Mouse (Mus musculus) heart, embryonic 16.5 days (tissue): ENCODE results near the gene Ino80d. TPM values are rescaled to one million over a fixed set of nuclear protein-coding genes. Genes with fewer than 3 reads are reported as not detected.

Experiments used
- ATAC-seq: fragments of 200-750 bp; cut with Nextera tagmentation; replicated peaks from 2 replicates; pipeline ENCODE4 v1.8.0; 2017; ENCODE audit warnings: moderate number of reproducible peaks; ENCODE audit not compliant: insufficient read depth, low FRiP score; ENCODE audit errors: extremely low read depth
- H3K27ac ChIP-seq: fragments of 300-500 bp; sonication (generic); 2 replicates; pipeline ENCODE4 v1.5.1; 2014; ENCODE audit warnings: mild to moderate bottlenecking, low read length, control low read depth, moderate library complexity
- H3K27me3 ChIP-seq: fragments of 300-500 bp; sonication (generic); 2 replicates; pipeline ENCODE4 v1.6.1; 2014; ENCODE audit warnings: low read length, mixed read lengths; ENCODE audit not compliant: control insufficient read depth, insufficient read depth
- H3K36me3 ChIP-seq: fragments of 300-500 bp; sonication (generic); 2 replicates; pipeline ENCODE4 v1.6.1; 2014; ENCODE audit not compliant: control insufficient read depth, insufficient read depth
- H3K4me1 ChIP-seq: fragments of 300-500 bp; sonication (generic); 2 replicates; pipeline ENCODE4 v1.6.1; 2014; ENCODE audit warnings: low read length, mixed read lengths; ENCODE audit not compliant: control insufficient read depth, insufficient read depth
- H3K4me2 ChIP-seq: fragments of 300-500 bp; sonication (generic); 2 replicates; pipeline ENCODE4 v1.6.1; 2014; ENCODE audit warnings: low read depth, mild to moderate bottlenecking, control low read depth, low read length
- H3K4me3 ChIP-seq: fragments of 300-500 bp; sonication (generic); 2 replicates; pipeline ENCODE4 v1.5.1; 2014; ENCODE audit warnings: mild to moderate bottlenecking, control low read depth, low read length
- H3K9ac ChIP-seq: fragments of 300-500 bp; sonication (generic); 2 replicates; pipeline ENCODE4 v1.6.1; 2014; ENCODE audit warnings: low read length, control low read depth
- H3K9me3 ChIP-seq: fragments of 300-500 bp; sonication (generic); replicated peaks from 2 replicates; pipeline ENCODE4 v1.6.1; 2016; ENCODE audit warnings: low read length; ENCODE audit not compliant: control insufficient read depth
- WGBS: fragments of 180-500 bp; shearing (Covaris S2); extraction: QIAGEN DNeasy Blood & Tissue Kit; methylation state at CpG from one replicate; pipeline ENCODE4 v1.1.7; 2014; 5-methylcytosine and 5-hydroxymethylcytosine counted together
- polyA plus RNA-seq: library from polyadenylated mRNA; unstranded; fragments of >200 nt; fragmentation: Nextera tagmentation; extraction: Ambion mirVana; gene quantifications from 2 replicates; pipeline ENCODE4 v1.2.1, GENCODE M21; 2015

Gene Ino80d
- polyA plus RNA-seq, 1 experiment from 2014 or later = 8.0 TPM

- 87% methylated on average over 3 of the region's 3 CpGs for WGBS
- no peak overlapping the region for H3K9ac ChIP-seq
- H3K4me2 ChIP-seq = no peak overlapping the region
These were observed 162.1 kb downstream of the Ino80d start for GRCm38 (mm10) chr1:62952319-62952718.

GRCm38 (mm10) chr1:62951067-62951809, 163.2 kb downstream of the Ino80d start:
- H3K9me3 ChIP-seq = no peaks in the 10 kb centered on the region
- no peaks in the 10 kb centered on the region for H3K36me3 ChIP-seq
- H3K9ac ChIP-seq = no peak overlapping the region
- WGBS = 44% methylated on average over 7 of the region's 7 CpGs
- no peak overlapping the region for H3K4me3 ChIP-seq
- no peak overlapping the region for H3K27ac ChIP-seq
- H3K27me3 ChIP-seq = no peaks in the 10 kb centered on the region
- no peak overlapping the region for H3K4me2 ChIP-seq
- H3K4me1 ChIP-seq = peaks cover 2% of the 10 kb centered on the region; the same call in 1 of the 2 replicates
- 0 out of 2 replicates have a peak, but pooled peaks have one; percentile 37 for ATAC-seq

More at GRCm38 (mm10) chr1:62952319-62952718, 162.1 kb downstream of the Ino80d start:
- no peaks in the 10 kb centered on the region for H3K9me3 ChIP-seq
- no peaks in the 10 kb centered on the region for H3K27me3 ChIP-seq
- peaks cover 2% of the 10 kb centered on the region; the same call in 1 of the 2 replicates for H3K4me1 ChIP-seq
- no peak for ATAC-seq
- no peak overlapping the region for H3K27ac ChIP-seq
- no peaks in the 10 kb centered on the region for H3K36me3 ChIP-seq
- no peak overlapping the region for H3K4me3 ChIP-seq

- no peak overlapping the region for H3K4me3 ChIP-seq
- no peak for ATAC-seq
- no peak overlapping the region for H3K27ac ChIP-seq
- H3K27me3 ChIP-seq = no peaks in the 10 kb centered on the region
- peaks cover 2% of the 10 kb centered on the region; the same call in 1 of the 2 replicates for H3K4me1 ChIP-seq
- no peak overlapping the region for H3K4me2 ChIP-seq
- WGBS = 81% methylated on average over 9 of the region's 9 CpGs
- no peaks in the 10 kb centered on the region for H3K36me3 ChIP-seq
- H3K9ac ChIP-seq = no peak overlapping the region
- H3K9me3 ChIP-seq = no peaks in the 10 kb centered on the region
These were observed 163.9 kb downstream of the Ino80d start for GRCm38 (mm10) chr1:62950526-62950925.

- Histone ChIP-seq H3K27me3 (no peaks in the 10 kb centered on the region), H3K4me1 (peaks cover 2% of the 10 kb centered on the region; the same call in 1 of the 2 replicates), H3K27ac (no peak overlapping the region), H3K4me2 (no peak overlapping the region), H3K4me3 (no peak overlapping the region), H3K9ac (no peak overlapping the region), H3K36me3 (no peaks in the 10 kb centered on the region), H3K9me3 (no peaks in the 10 kb centered on the region)
- no peak; the same call in 1 of the 2 replicates for ATAC-seq
These were observed 166.7 kb downstream of the Ino80d start for GRCm38 (mm10) chr1:62947807-62948206.

- no peaks in the 10 kb centered on the region for H3K27me3 ChIP-seq
- no peak for ATAC-seq
- peaks cover 2% of the 10 kb centered on the region; the same call in 1 of the 2 replicates for H3K4me1 ChIP-seq
- no peak overlapping the region for H3K27ac ChIP-seq
- no peak overlapping the region for H3K4me3 ChIP-seq
- WGBS = 66% methylated on average over 5 of the region's 5 CpGs
- H3K9ac ChIP-seq = no peak overlapping the region
- H3K36me3 ChIP-seq = no peaks in the 10 kb centered on the region
- H3K4me2 ChIP-seq = no peak overlapping the region
- H3K9me3 ChIP-seq = no peaks in the 10 kb centered on the region
These were observed 167.5 kb downstream of the Ino80d start for GRCm38 (mm10) chr1:62946987-62947386.

GRCm38 (mm10) chr1:62934752-62935329, 179.6 kb downstream of the Ino80d start:
- no peak overlapping the region for H3K27ac ChIP-seq
- no peak for ATAC-seq
- peaks cover 2% of the 10 kb centered on the region; the same call in 1 of the 2 replicates for H3K4me1 ChIP-seq
- no peak overlapping the region for H3K4me3 ChIP-seq
- H3K9ac ChIP-seq = no peak overlapping the region
- H3K4me2 ChIP-seq = no peak overlapping the region
- H3K36me3 ChIP-seq = no peaks in the 10 kb centered on the region
- 89% methylated on average over 10 of the region's 10 CpGs for WGBS
- no peaks in the 10 kb centered on the region for H3K27me3 ChIP-seq
- H3K9me3 ChIP-seq = no peaks in the 10 kb centered on the region

- H3K4me3 ChIP-seq = no peak overlapping the region
- H3K4me2 ChIP-seq = no peak overlapping the region
- no peaks in the 10 kb centered on the region for H3K27me3 ChIP-seq
- no peak overlapping the region for H3K9ac ChIP-seq
- 68% methylated on average over 9 of the region's 9 CpGs for WGBS
- H3K4me1 ChIP-seq = peaks cover 4% of the 10 kb centered on the region; the same call in 1 of the 2 replicates
- H3K27ac ChIP-seq = no peak overlapping the region
- ATAC-seq = no peak
- no peaks in the 10 kb centered on the region for H3K36me3 ChIP-seq
- H3K9me3 ChIP-seq = no peaks in the 10 kb centered on the region
These were observed 180.4 kb downstream of the Ino80d start for GRCm38 (mm10) chr1:62934100-62934513.

GRCm38 (mm10) chr1:62933288-62934099, 181.0 kb downstream of the Ino80d start:
- WGBS = 75% methylated on average over 15 of the region's 15 CpGs
- no peaks in the 10 kb centered on the region for H3K9me3 ChIP-seq
- H3K27me3 ChIP-seq = no peaks in the 10 kb centered on the region
- peaks cover 4% of the 10 kb centered on the region; the same call in 1 of the 2 replicates for H3K4me1 ChIP-seq
- no peaks in the 10 kb centered on the region for H3K36me3 ChIP-seq
- H3K4me2 ChIP-seq = no peak overlapping the region
- no peak overlapping the region for H3K27ac ChIP-seq
- ATAC-seq = no peak
- H3K4me3 ChIP-seq = no peak overlapping the region
- no peak overlapping the region for H3K9ac ChIP-seq
